Mouse (Mus musculus) A20 (cell line): Measurements from ENCODE around the gene Eomes.

ENCODE experiments used
- DNase-seq: peaks from one replicate; pipeline ENCODE4 v3.0.0-alpha.2; 2011; ENCODE audit warnings: low read depth, low spot score

Eomes gene

GRCm38 (mm10) chr9:118477961-118478360, at the start of gene Eomes:
Eomes (plus strand) TSS chr9:118478212.
- DNase-seq, result no peak

DNA sequence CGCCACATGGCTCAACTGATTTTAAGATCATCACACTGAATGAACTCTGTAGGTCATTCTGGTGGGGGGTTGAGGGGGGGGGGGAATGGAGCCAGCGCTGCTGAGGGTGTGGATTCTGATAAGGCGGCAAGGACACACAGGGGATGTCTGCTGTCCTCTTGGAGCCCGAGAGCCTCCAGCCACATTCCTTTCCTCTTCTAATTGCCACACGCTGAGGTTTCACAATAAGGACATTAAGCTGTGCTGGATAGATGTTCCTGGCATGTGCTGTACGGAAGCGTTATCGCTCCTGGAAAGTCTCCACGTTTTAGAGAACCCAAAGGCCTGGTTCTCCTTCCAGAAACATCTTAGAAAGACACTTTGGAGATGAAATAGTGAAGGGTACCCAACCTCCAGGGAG, 33.2 kb upstream of the Eomes start:
- no peak for DNase-seq

DNA sequence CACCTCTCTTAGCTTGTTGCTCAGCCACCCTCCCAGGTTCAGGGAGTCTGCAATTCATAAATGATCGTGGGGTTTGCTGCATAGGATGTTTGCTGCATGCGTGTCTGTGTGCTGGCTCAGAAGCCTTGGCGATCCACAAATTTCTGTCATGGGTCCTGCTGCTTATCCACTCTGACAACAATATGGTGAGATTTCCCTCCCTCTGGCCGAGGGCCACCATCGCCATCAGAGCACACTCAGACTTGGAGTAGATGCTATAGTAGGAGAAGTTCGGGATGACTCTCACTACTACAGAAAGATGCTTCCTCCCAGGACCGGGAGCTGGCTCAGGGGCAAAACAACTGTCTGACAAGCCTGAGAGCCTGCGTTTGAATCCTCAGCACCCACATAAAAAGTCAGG, 28.7 kb upstream of the Eomes start:
- DNase-seq, result no peak

DNA sequence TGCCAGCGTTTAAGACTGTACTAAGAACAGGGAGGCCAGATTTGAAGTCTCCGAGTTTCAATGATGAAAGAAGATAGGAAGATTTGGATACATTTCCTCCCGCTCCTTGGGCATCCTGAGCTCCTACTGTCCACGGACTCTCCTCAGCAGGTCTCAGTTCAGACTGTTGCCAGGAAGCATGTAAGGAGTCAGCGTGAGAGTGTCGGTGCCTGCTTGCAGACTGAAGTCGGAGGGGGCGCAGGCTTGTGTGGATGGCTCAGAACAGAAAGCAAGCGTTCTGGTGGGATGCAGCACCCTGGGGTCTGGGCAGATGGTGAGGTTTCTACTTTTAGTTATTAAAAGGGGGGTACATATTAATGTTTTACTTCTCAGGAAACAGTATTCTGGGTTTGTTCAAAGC, 24.6 kb upstream of the Eomes start:
- no peak for DNase-seq

DNA sequence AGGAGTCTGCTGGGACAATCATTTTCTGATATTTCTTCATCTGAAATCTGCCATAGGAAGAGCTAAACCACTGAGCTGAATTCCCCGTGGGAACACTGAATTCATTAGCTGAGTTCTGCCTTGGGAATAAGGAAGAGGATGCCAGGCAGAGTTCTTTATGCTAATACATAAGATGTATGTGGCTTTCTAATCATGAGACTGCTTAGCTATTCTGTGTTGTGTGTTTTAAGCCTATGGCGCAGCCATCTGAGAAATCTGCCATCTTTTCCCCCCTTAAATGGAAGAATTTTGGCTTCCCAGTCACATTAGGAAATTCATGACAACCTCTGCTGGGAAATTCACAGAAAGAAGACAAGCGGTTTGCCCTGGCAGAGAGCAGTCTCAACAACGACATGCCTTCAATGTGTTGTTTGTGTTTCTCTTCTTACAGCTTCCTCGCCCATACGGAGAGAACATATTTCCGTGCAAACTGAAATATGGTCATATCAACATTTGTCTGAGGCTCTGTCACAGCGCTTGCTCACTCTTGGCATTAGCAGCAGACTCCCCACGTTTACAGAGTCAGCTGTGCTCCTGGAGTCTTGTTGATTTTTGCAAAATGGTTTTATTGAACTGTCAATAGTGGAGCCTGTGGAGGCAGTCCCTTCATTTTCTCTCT, 22.7 kb upstream of the Eomes start:
- no peak for DNase-seq

- peak; percentile 36 for DNase-seq
These were observed 21.6 kb upstream of the Eomes start for GRCm38 (mm10) chr9:118456405-118456804.

GRCm38 (mm10) chr9:118458039-118458438, 20.0 kb upstream of the Eomes start:
- DNase-seq, result no peak

DNA sequence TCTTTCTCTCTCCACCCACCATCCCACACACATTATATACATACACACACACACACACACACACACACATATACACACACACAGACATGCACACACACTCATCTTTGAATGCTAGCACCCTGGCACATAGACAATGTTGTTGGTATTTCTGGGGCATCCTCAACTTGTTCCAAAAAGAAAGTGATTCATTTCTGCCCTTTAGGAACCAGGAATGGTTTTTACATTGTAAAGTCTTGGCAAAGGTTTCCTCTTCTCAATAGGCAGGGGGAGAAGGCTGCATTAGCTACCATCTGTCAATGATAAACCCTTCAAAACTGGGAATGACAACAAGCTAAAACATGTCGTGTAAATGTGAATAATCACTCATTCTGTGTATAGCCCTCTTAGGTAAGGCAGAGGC, 14.0 kb upstream of the Eomes start:
- no peak for DNase-seq

DNA sequence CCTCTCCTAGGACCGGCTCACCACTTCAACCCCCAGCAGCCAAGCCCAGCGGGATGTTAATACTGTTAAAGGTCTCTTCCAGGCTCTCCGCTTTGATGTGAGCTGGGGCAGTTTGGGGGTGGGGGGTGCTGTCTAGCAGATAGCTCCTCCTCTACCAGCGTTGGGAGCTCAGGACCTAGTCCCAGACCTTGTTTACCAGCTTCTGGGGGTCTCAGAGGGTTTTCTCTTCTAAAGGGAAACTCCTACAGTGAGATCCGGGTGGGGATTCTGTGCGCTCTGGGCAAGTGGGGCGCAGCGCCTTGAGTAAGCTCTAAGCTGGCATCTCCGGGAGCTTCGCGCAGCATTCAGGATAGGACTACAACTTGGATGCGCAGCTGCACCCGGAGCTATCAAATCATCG, 9.7 kb upstream of the Eomes start:
- no peak for DNase-seq

GRCm38 (mm10) chr9:118469272-118469671, 8.7 kb upstream of the Eomes start:
- DNase-seq, result no peak

- no peak for DNase-seq
These were observed 6.7 kb upstream of the Eomes start for GRCm38 (mm10) chr9:118471296-118471695.

- no peak for DNase-seq
These were observed 1.7 kb upstream of the Eomes start for GRCm38 (mm10) chr9:118476211-118476765.

DNA sequence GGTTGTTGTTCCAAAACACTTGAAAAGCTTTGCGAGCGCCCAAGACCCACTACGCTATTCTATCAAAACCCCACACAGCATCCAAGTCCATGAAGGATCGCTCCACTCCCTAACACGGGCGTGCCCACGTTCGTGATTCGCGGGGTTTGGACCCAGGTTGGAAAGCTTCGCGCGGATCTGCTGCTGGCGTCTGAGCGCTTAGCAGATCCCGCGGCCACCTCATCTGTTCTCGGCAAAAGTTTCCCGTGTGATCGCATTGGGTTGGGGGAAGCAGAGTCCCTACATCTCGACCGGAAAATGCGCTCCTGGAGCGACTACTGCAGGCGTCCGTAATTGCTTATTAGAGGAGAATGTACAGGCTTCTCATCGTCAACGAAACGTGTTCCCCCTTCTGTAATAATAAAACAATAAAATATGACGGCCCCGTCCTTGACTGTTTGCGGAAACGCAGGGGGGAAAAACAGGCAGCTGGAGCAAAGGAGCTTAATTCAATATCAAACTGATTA, 1.2 kb upstream of the Eomes start:
- DNase-seq, result no peak

GRCm38 (mm10) chr9:118477281-118477931, 606 bp upstream of the Eomes start:
- no peak for DNase-seq

DNA sequence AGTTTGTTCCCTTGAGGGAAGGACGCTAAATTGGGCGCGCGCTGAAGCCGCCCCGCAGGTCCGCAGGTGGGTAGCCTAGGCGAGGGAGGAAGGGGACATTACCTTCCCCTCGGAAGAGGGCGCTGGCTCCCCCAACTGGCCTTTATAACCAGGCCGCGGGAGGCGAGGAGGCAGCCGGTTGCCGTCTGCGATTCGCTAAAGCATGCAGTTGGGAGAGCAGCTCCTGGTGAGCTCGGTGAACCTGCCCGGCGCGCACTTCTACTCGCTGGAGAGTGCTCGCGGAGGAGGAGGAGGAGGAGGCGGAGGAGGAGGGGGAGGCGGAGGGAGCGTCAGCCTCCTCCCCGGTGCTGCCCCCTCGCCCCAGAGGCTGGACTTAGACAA, 436 bp downstream of the Eomes start:
- DNase-seq, result no peak

DNA sequence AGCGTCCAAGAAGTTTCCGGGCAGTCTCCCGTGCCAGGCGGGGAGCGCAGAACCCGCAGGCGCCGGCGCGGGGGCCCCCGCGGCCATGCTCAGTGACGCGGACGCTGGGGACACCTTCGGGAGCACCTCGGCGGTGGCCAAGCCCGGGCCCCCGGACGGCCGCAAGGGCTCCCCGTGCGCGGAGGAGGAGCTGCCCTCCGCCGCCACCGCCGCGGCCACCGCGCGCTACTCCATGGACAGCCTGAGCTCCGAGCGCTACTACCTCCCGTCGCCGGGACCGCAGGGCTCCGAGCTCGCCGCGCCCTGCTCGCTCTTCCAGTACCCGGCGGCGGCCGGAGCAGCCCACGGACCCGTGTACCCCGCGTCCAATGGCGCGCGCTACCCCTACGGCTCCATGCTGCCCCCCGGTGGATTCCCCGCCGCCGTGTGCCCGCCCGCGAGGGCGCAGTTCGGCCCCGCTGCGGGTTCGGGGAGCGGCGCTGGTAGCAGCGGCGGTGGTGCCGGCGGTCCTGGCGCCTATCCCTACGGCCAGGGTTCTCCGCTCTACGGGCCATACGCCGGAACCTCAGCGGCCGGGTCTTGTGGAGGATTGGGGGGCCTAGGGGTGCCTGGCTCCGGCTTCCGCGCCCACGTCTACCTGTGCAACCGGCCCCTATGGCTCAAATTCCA, 961 bp downstream of the Eomes start:
- DNase-seq, result no peak

DNA sequence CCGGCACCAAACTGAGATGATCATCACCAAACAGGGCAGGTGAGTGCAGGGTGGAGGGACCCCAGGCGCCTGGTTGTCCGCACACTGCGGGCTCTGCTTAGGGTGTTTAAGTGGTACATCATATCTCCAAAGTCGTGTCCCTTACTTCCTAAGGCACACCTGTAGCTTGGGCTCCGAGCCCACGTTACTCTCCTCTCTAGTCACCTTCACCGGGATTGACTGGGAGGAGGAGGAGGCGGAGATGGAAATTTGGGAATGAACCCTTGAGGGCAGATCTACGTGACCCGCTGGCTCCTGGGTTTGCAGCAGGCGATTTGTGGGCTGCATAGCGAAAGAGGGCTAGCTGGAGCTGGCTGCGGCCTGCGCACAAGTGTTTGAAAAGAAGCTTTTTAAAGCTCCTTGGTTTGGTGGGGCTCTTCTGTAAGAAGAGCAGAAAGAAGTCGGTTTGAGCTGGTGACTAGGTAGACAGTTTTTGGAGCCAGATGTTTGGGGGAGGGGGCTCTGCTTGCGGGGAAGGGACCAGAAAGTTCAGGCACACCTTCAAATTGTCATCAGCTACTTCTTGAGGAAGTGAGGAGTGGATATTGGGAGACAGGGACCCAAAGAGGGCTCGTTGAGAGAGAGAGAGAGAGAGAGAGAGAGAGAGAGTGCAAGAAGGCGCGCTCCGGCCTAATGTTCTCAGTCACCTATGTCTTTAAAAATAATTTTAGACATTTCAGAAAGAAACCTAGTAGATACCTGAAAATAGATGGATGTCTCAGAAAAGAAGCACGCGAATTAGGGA, 1.7 kb downstream of the Eomes start:
- no peak for DNase-seq

DNA sequence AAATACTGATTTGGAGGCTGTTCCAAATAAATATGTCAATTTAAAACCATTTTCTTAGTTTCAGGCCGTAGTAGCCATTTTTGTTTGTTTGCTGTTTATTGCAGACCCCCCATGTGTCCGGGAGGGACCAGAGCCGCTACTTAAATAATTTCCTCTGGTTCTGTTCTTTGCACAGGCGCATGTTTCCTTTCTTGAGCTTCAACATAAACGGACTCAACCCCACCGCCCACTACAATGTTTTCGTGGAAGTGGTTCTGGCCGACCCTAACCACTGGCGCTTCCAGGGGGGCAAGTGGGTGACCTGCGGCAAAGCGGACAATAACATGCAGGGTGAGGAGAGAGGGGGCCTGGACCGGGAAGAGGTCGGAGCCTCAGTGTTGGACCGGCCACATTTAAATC, 2.3 kb downstream of the Eomes start:
- DNase-seq, result no peak

DNA sequence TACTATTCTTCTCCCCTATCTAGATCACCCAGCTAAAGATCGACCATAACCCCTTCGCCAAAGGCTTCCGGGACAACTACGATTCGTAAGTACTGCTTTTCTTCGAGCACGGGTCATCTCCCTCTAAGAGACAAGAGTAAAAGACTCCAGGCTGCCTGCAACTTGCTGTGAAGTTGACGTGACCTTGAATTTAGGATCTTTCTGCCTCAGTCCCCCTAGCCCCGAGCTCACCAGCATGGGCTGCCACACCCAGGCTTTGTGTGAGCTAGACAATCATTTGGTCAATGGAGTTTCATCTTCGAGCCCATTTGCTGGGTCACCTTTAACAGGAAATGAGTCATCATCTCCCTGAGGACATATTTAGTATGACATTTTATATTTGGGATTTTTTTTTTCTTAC, 4.2 kb downstream of the Eomes start:
- DNase-seq, result no peak

- DNase-seq, result no peak
These were observed 8.5 kb downstream of the Eomes start for GRCm38 (mm10) chr9:118486361-118487095.

GRCm38 (mm10) chr9:118487096-118487395, 9.0 kb downstream of the Eomes start:
- no peak for DNase-seq
